Mouse (Mus musculus) ES-Bruce4 (cell line): ENCODE data around the gene BC030867. TPM values are rescaled to one million over a fixed set of nuclear protein-coding genes. Genes with fewer than 3 reads are reported as not detected.

Experiments used
- H3K27ac ChIP-seq: 2 replicates; pipeline ENCODE4 v1.5.1; 2012; ENCODE audit warnings: low read length, inconsistent platforms; ENCODE audit not compliant: insufficient read depth
- H3K27me3 ChIP-seq: 2 replicates; pipeline ENCODE4 v1.6.1; 2012; ENCODE audit warnings: mild to moderate bottlenecking, low read length, inconsistent platforms; ENCODE audit not compliant: control insufficient read depth, poor library complexity, insufficient read depth, severe bottlenecking
- H3K36me3 ChIP-seq: 2 replicates; pipeline ENCODE4 v1.6.1; 2012; ENCODE audit warnings: inconsistent platforms, mild to moderate bottlenecking, low read length, moderate library complexity; ENCODE audit not compliant: control insufficient read depth, poor library complexity, insufficient read depth, severe bottlenecking
- H3K4me1 ChIP-seq: one replicate; pipeline ENCODE4 v1.8.1; 2011; ENCODE audit warnings: low read length; ENCODE audit not compliant: control insufficient read depth, insufficient read depth
- H3K4me3 ChIP-seq: 2 replicates; pipeline ENCODE4 v1.5.1; 2011; ENCODE audit warnings: low read depth, mild to moderate bottlenecking, low read length
- H3K9ac ChIP-seq: 2 replicates; pipeline ENCODE4 v1.6.1; 2012; ENCODE audit warnings: low read depth, mild to moderate bottlenecking, inconsistent platforms; ENCODE audit not compliant: poor library complexity, severe bottlenecking
- H3K9me3 ChIP-seq: replicated peaks from 2 replicates; pipeline ENCODE4 v1.6.1; 2012; ENCODE audit warnings: mild to moderate bottlenecking, low read length, inconsistent platforms; ENCODE audit not compliant: control insufficient read depth, poor library complexity, insufficient read depth, severe bottlenecking
- CTCF ChIP-seq: IDR thresholded peaks from one replicate; pipeline ENCODE4 v1.8.1; 2011; ENCODE audit warnings: low read depth, low read length
- EP300 ChIP-seq: IDR thresholded peaks from 2 replicates; pipeline ENCODE4 v1.6.1; 2011; ENCODE audit warnings: low read depth, low read length; ENCODE audit not compliant: insufficient read depth
- POLR2A ChIP-seq: IDR thresholded peaks from one replicate; pipeline ENCODE4 v1.8.1; 2011; ENCODE audit warnings: low read length; ENCODE audit not compliant: insufficient read depth
- polyA plus RNA-seq: library from polyadenylated mRNA; stranded (reverse); fragments of >200 nt; gene quantifications from 2 replicates; pipeline ENCODE4 v1.2.4, GENCODE M21; 2011; ENCODE audit warnings: low read depth; ENCODE audit not compliant: missing spikeins, insufficient read depth, insufficient read length

BC030867 gene
- polyA plus RNA-seq, 1 experiment, result 34.0 TPM

- Histone ChIP-seq H3K27ac (peak overlapping the region; percentile 73), H3K4me1 (no peaks in the 10 kb centered on the region), H3K9me3 (no peaks in the 10 kb centered on the region), H3K36me3 (peaks cover 34% of the 10 kb centered on the region), H3K4me3 (peak overlapping the region; percentile 89), H3K27me3 (no peaks in the 10 kb centered on the region), H3K9ac (peak overlapping the region; percentile 90)
- TF ChIP-seq EP300 (0 out of 2 replicates have a peak, but pooled peaks have one; percentile 41), POLR2A (no peak), CTCF (no peak)
Measured at GRCm38 (mm10) chr11:102249351-102250090, 839 bp downstream of the BC030867 start.

- no peak overlapping the region; the same call in 1 of the 2 replicates for H3K9ac ChIP-seq
- no peak overlapping the region for H3K4me3 ChIP-seq
- H3K27ac ChIP-seq, result peak overlapping the region; percentile 46; the same call in 1 of the 2 replicates
- H3K36me3 ChIP-seq, result peaks cover 77% of the 10 kb centered on the region
- no peak for TF ChIP-seq POLR2A
- no peak for TF ChIP-seq EP300
- peak; percentile 37 for TF ChIP-seq CTCF
- H3K4me1 ChIP-seq, result peaks cover 7% of the 10 kb centered on the region
- no peaks in the 10 kb centered on the region for H3K27me3 ChIP-seq
- H3K9me3 ChIP-seq, result no peaks in the 10 kb centered on the region
Measured at GRCm38 (mm10) chr11:102257514-102257913, 8.8 kb downstream of the BC030867 start.

- no peak for TF ChIP-seq EP300
- no peak for TF ChIP-seq CTCF
- no peak for TF ChIP-seq POLR2A
- no peak overlapping the region for H3K4me3 ChIP-seq
- H3K27ac ChIP-seq, result 0 out of 2 replicates have a peak overlapping the region, but pooled peaks have one; percentile 46
- H3K4me1 ChIP-seq, result peaks cover 7% of the 10 kb centered on the region
- H3K36me3 ChIP-seq, result peaks cover 76% of the 10 kb centered on the region
- 0 out of 2 replicates have a peak overlapping the region, but pooled peaks have one; percentile 16 for H3K9ac ChIP-seq
- H3K27me3 ChIP-seq, result no peaks in the 10 kb centered on the region
- no peaks in the 10 kb centered on the region for H3K9me3 ChIP-seq
Measured at GRCm38 (mm10) chr11:102258095-102258494, 9.4 kb downstream of the BC030867 start.

- H3K4me1 ChIP-seq, result peaks cover 7% of the 10 kb centered on the region
- no peaks in the 10 kb centered on the region for H3K27me3 ChIP-seq
- no peak overlapping the region for H3K4me3 ChIP-seq
- no peak overlapping the region for H3K9ac ChIP-seq
- H3K36me3 ChIP-seq, result peaks cover 76% of the 10 kb centered on the region
- H3K9me3 ChIP-seq, result no peaks in the 10 kb centered on the region
- no peak overlapping the region for H3K27ac ChIP-seq
- no peak for TF ChIP-seq EP300
- peak; percentile 62 for TF ChIP-seq CTCF
Measured at GRCm38 (mm10) chr11:102258521-102258920, 9.8 kb downstream of the BC030867 start.

- H3K36me3 ChIP-seq, result peaks cover 41% of the 10 kb centered on the region
- H3K4me3 ChIP-seq, result no peak overlapping the region
- H3K9me3 ChIP-seq, result no peaks in the 10 kb centered on the region
- no peak overlapping the region for H3K9ac ChIP-seq
- no peaks in the 10 kb centered on the region for H3K27me3 ChIP-seq
- no peak for TF ChIP-seq POLR2A
- TF ChIP-seq EP300, result no peak
- TF ChIP-seq CTCF, result no peak
- peaks cover 10% of the 10 kb centered on the region for H3K4me1 ChIP-seq
- no peak overlapping the region for H3K27ac ChIP-seq
Measured at GRCm38 (mm10) chr11:102263211-102263610, 14.5 kb downstream of the BC030867 start.

GRCm38 (mm10) chr11:102265816-102266215, 17.1 kb downstream of the BC030867 start:
- H3K27ac ChIP-seq, result 0 out of 2 replicates have a peak overlapping the region, but pooled peaks have one; percentile 1
- H3K4me3 ChIP-seq, result no peak overlapping the region
- TF ChIP-seq EP300 (no peak), CTCF (no peak), POLR2A (no peak)
- H3K9me3 ChIP-seq, result no peaks in the 10 kb centered on the region
- H3K9ac ChIP-seq, result no peak overlapping the region
- H3K36me3 ChIP-seq, result peaks cover 22% of the 10 kb centered on the region
- H3K4me1 ChIP-seq, result peaks cover 10% of the 10 kb centered on the region
- H3K27me3 ChIP-seq, result no peaks in the 10 kb centered on the region
